Mouse (Mus musculus): ENCODE results near the gene Bcorl1. TPM values are rescaled to one million over a fixed set of nuclear protein-coding genes. Genes with fewer than 3 reads are reported as not detected.

Gene Bcorl1
- polyA plus RNA-seq, 1 experiment from 2014 or later: 6.7 TPM

DNA sequence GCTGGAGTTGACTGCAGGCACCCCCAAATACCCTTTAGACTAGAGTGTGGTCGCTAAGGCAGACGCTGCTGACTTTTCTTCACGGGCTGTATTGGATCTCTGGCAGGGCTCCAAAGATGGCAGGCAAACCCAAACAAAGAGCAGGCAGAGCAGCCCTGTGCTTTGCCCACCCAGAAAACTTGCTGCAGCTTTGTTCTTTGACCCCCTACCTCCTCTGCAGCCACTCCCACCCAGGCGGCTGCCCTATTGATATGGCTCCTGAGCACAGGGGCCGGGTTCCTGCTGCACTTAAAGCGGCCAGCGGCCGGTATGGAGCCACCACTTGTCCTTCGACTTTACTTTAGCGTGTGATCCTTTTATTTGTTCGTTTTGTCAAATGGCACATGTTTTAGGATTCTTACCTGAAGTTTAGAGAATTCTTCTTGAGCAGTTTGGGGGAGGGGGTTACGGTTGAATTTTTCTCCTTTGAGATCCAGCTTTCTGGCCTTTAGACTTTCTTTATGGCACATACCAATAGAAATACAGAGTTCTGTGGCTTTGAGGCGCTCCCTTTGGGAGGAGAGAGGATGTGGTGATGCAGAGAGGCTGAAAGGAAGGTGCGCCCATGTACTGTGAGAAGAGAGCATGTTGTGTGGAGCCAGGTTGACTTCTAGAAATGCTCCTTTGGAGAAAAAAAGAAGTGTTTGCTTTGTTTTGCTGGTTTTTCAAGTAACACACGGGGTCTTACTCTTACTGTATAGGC lies 24.8 kb downstream of the Bcorl1 start:
- Histone ChIP-seq H3K9ac (ENCODE audit: low read depth, low read length) (no peak overlapping the region), H3K36me3 (ENCODE audit: control insufficient read depth, insufficient read depth, low read length) (peaks cover 15% of the 10 kb centered on the region), H3K4me2 (ENCODE audit: low read length) (no peak overlapping the region), H3K27ac (ENCODE audit: low read length) (no peak overlapping the region), H3K4me3 (ENCODE audit: low read depth, low read length) (no peak overlapping the region), H3K27me3 (ENCODE audit: control insufficient read depth, insufficient read depth, low read depth, low read length) (no peaks in the 10 kb centered on the region), H3K9me3 (replicated peaks; ENCODE audit: control insufficient read depth, low read length, poor library complexity, severe bottlenecking) (no peaks in the 10 kb centered on the region), H3K4me1 (ENCODE audit: control insufficient read depth, insufficient read depth, low read length) (no peaks in the 10 kb centered on the region)
- no peak for ATAC-seq
- WGBS: 46% methylated on average over 15 of the region's 15 CpGs

DNA sequence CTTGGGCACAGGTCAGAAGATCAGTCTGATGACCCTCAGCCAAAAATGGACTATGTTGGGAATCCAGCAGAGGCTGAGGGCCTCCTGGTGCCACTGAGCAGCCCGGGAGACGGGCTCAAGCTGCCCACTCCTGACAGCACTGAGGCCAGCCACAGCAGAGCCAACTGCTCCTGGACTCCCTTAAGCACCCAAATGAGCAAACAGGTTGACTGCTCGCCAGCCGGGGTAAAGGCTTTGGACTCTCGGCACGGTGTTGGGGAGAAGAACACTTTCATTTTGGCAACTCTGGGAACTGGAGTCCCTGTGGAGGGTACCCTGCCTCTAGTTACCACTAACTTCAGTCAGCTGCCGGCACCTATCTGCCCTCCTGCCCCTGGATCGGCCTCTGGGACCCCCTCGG lies 26.7 kb downstream of the Bcorl1 start:
- WGBS: 94% methylated on average over 6 of the region's 9 CpGs
- ATAC-seq: no peak
- no peak overlapping the region for H3K27ac ChIP-seq (ENCODE audit: low read length)
- H3K9ac ChIP-seq (ENCODE audit: low read depth, low read length): no peak overlapping the region
- no peak overlapping the region for H3K4me2 ChIP-seq (ENCODE audit: low read length)
- no peaks in the 10 kb centered on the region for H3K9me3 ChIP-seq (replicated peaks; ENCODE audit: control insufficient read depth, low read length, poor library complexity, severe bottlenecking)
- H3K4me3 ChIP-seq (ENCODE audit: low read depth, low read length): no peak overlapping the region
- peaks cover 15% of the 10 kb centered on the region for H3K36me3 ChIP-seq (ENCODE audit: control insufficient read depth, insufficient read depth, low read length)
- H3K27me3 ChIP-seq (ENCODE audit: control insufficient read depth, insufficient read depth, low read depth, low read length): no peaks in the 10 kb centered on the region
- H3K4me1 ChIP-seq (ENCODE audit: control insufficient read depth, insufficient read depth, low read length): no peaks in the 10 kb centered on the region

DNA sequence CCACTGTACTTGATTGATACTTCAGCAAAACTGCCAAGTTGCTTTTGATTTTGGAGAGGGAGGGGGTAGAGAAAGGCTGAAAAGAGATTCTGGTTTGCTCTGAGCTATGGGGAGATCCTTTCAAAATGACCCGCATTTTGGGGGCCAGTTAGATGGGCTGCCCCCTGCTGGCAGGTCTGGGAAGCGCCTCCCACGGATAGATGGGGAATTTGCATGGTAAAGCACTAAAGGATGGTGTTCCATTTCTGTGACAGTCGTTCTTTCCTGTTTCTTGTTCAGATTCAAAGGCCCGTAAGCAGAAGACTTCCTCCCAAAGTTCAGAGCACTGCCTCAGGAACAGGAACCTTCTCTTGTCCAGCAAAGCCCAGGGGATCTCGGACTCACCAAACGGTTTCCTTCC lies 42.5 kb downstream of the Bcorl1 start:
- H3K27me3 ChIP-seq (ENCODE audit: control insufficient read depth, insufficient read depth, low read depth, low read length): no peaks in the 10 kb centered on the region
- no peak overlapping the region for H3K9ac ChIP-seq (ENCODE audit: low read depth, low read length)
- H3K4me1 ChIP-seq (ENCODE audit: control insufficient read depth, insufficient read depth, low read length): no peaks in the 10 kb centered on the region
- 48% methylated on average over 7 of the region's 7 CpGs for WGBS
- ATAC-seq: no peak
- H3K27ac ChIP-seq (ENCODE audit: low read length): no peak overlapping the region
- no peaks in the 10 kb centered on the region for H3K9me3 ChIP-seq (replicated peaks; ENCODE audit: control insufficient read depth, low read length, poor library complexity, severe bottlenecking)
- H3K4me3 ChIP-seq (ENCODE audit: low read depth, low read length): no peak overlapping the region
- no peak overlapping the region for H3K4me2 ChIP-seq (ENCODE audit: low read length)
- peaks cover 14% of the 10 kb centered on the region for H3K36me3 ChIP-seq (ENCODE audit: control insufficient read depth, insufficient read depth, low read length)

DNA sequence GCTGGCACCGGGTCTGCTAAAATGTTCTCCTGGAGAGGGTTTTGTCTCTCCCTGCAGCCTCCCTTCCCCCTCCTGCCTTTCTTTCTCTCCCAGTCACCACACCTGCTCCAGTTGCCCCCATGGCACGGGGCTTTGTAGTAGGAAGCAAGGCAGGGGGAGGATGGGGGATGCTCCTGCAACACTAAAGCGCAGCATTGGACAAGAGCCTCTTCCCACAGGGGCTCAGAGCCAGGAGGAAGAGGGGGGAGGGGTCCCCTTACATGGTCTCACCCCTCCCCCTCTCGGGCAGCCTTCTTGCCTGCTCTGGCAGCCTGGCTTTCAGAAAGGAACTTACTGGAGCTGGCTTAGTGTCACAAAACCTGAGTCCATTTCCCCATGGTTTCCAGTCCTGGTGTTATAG lies 44.8 kb downstream of the Bcorl1 start:
- peaks cover 14% of the 10 kb centered on the region for H3K36me3 ChIP-seq (ENCODE audit: control insufficient read depth, insufficient read depth, low read length)
- no peak overlapping the region for H3K4me3 ChIP-seq (ENCODE audit: low read depth, low read length)
- H3K9ac ChIP-seq (ENCODE audit: low read depth, low read length): no peak overlapping the region
- no peaks in the 10 kb centered on the region for H3K9me3 ChIP-seq (replicated peaks; ENCODE audit: control insufficient read depth, low read length, poor library complexity, severe bottlenecking)
- no peak overlapping the region for H3K27ac ChIP-seq (ENCODE audit: low read length)
- H3K4me1 ChIP-seq (ENCODE audit: control insufficient read depth, insufficient read depth, low read length): no peaks in the 10 kb centered on the region
- ATAC-seq: 0 out of 2 replicates have a peak, but pooled peaks have one; percentile 45
- 25% methylated on average over 4 of the region's 4 CpGs for WGBS
- H3K4me2 ChIP-seq (ENCODE audit: low read length): no peak overlapping the region
- H3K27me3 ChIP-seq (ENCODE audit: control insufficient read depth, insufficient read depth, low read depth, low read length): no peaks in the 10 kb centered on the region

DNA sequence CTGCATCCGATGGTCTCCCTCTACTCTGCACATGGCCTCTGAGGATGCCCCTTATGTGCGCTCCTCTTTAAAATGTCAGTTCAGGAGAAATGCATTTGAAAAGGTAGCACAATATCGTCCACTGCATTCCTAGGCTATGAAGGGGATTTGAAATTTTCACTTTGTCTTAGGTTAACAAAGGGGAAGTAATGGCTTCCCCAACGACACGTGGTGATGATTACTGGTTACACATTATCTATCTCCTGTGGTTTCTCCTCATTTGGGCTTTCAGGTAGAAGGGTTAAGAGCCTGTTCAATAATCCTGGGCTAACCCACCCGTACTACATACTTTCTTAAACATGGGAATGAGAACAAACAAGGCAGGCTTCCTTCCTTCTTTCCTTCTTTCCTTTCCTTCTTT lies 48.2 kb downstream of the Bcorl1 start:
- Histone ChIP-seq H3K9me3 (replicated peaks; ENCODE audit: control insufficient read depth, low read length, poor library complexity, severe bottlenecking) (no peaks in the 10 kb centered on the region), H3K9ac (ENCODE audit: low read depth, low read length) (no peak overlapping the region), H3K36me3 (ENCODE audit: control insufficient read depth, insufficient read depth, low read length) (peaks cover 8% of the 10 kb centered on the region), H3K4me1 (ENCODE audit: control insufficient read depth, insufficient read depth, low read length) (no peaks in the 10 kb centered on the region), H3K4me3 (ENCODE audit: low read depth, low read length) (no peak overlapping the region), H3K27me3 (ENCODE audit: control insufficient read depth, insufficient read depth, low read depth, low read length) (no peaks in the 10 kb centered on the region), H3K4me2 (ENCODE audit: low read length) (no peak overlapping the region), H3K27ac (ENCODE audit: low read length) (no peak overlapping the region)
- WGBS: 85% methylated on average over 6 of the region's 6 CpGs
- no peak for ATAC-seq

DNA sequence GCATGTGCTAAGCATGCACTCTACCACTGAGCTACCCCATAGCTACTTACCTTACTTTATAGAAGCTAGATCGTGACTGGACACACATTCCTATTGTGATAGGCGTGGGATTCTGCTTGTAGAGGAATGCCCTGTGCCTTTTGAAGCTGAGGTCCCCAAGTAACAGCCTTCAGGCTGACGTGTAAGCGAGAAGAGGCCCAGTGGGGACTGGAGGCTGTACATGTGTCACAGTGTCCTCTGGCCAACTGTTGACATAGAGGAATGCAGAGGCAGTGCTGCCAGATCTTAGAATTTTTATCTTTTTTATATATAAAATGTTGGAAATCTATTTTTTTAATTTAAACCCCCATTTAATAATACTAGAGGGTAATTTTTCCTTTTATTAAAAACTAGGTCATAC lies 58.8 kb downstream of the Bcorl1 start:
- no peak overlapping the region for H3K27ac ChIP-seq (ENCODE audit: low read length)
- no peaks in the 10 kb centered on the region for H3K9me3 ChIP-seq (replicated peaks; ENCODE audit: control insufficient read depth, low read length, poor library complexity, severe bottlenecking)
- H3K4me3 ChIP-seq (ENCODE audit: low read depth, low read length): no peak overlapping the region
- no peak overlapping the region for H3K4me2 ChIP-seq (ENCODE audit: low read length)
- peaks cover 23% of the 10 kb centered on the region for H3K36me3 ChIP-seq (ENCODE audit: control insufficient read depth, insufficient read depth, low read length)
- no peak overlapping the region for H3K9ac ChIP-seq (ENCODE audit: low read depth, low read length)
- WGBS: 69% methylated on average over 4 of the region's 4 CpGs
- ATAC-seq: no peak
- H3K27me3 ChIP-seq (ENCODE audit: control insufficient read depth, insufficient read depth, low read depth, low read length): no peaks in the 10 kb centered on the region
- H3K4me1 ChIP-seq (ENCODE audit: control insufficient read depth, insufficient read depth, low read length): no peaks in the 10 kb centered on the region

DNA sequence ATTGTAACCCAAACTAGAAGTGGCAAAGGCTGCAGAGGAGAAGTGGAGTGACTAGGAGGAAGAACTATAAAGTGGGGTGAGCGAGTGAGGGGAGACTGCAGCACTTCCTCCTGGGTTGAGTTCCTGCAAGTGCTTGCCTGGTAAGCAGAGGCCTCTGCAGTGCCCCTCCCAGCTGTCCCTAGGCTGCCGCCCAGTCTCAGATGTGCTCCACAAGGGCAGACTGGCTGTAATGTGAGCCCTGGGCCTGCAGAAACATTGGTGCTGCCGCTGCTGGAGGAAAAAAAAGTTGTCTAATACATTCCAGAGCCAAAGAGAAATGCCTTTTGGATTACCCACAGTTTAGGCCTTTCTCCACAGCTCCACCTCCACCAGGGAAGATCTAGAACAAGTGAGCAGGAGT lies 64.0 kb downstream of the Bcorl1 start:
- Histone ChIP-seq H3K4me2 (ENCODE audit: low read length) (no peak overlapping the region), H3K4me3 (ENCODE audit: low read depth, low read length) (no peak overlapping the region), H3K27me3 (ENCODE audit: control insufficient read depth, insufficient read depth, low read depth, low read length) (no peaks in the 10 kb centered on the region), H3K9ac (ENCODE audit: low read depth, low read length) (no peak overlapping the region), H3K27ac (ENCODE audit: low read length) (no peak overlapping the region), H3K36me3 (ENCODE audit: control insufficient read depth, insufficient read depth, low read length) (peaks cover 23% of the 10 kb centered on the region), H3K9me3 (replicated peaks; ENCODE audit: control insufficient read depth, low read length, poor library complexity, severe bottlenecking) (no peaks in the 10 kb centered on the region), H3K4me1 (ENCODE audit: control insufficient read depth, insufficient read depth, low read length) (no peaks in the 10 kb centered on the region)
- no peak for ATAC-seq
- 58% methylated on average over 3 of the region's 3 CpGs for WGBS

DNA sequence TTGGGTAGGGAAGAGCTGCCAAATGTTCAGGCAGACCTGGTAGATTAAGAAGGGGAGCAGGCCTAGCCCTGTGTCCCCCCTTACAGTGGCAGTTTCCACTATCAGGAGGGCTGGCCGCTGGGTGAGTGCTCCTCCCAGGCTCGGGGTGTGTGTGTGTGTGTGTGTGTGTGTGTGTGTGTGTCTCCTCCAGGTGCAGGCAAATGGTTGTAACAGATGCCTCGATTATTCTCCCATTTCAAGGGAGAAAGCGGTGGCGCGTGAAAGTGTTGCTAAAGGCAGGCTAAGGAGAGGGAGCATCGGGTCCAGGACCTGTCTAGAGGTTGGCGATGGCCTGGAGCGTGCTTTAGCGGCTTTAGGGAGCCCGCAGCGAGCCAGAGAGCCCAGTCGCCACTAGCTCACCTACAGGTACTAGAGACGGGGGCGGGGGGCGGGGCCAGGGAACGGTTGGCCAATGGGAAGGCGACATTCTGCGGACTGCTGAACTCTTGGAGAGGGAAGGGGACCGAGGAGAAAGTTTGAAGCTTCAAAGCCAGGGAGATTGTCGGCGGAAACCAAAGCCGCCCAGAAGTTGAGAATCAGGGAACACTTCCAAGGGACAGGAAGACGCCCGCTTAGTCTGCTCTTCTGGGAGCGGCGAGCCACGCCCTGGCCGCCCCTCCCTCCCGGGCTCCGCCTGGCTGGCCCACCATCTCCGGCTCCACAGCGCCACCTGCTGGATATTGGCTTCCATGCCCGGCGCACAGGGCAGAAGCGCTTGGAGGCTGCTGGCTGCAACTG lies 68.6 kb downstream of the Bcorl1 start:
- WGBS: 15% methylated on average over 34 of the region's 36 CpGs
- peak overlapping the region; percentile 41 for H3K4me2 ChIP-seq (ENCODE audit: low read length)
- H3K9me3 ChIP-seq (replicated peaks; ENCODE audit: control insufficient read depth, low read length, poor library complexity, severe bottlenecking): no peaks in the 10 kb centered on the region
- ATAC-seq: peak; percentile 90
- H3K9ac ChIP-seq (ENCODE audit: low read depth, low read length): no peak overlapping the region
- peak overlapping the region; percentile 43 for H3K4me3 ChIP-seq (ENCODE audit: low read depth, low read length)
- no peak overlapping the region for H3K27ac ChIP-seq (ENCODE audit: low read length)
- H3K27me3 ChIP-seq (ENCODE audit: control insufficient read depth, insufficient read depth, low read depth, low read length): no peaks in the 10 kb centered on the region
- H3K4me1 ChIP-seq (ENCODE audit: control insufficient read depth, insufficient read depth, low read length): no peaks in the 10 kb centered on the region
- H3K36me3 ChIP-seq (ENCODE audit: control insufficient read depth, insufficient read depth, low read length): no peaks in the 10 kb centered on the region

DNA sequence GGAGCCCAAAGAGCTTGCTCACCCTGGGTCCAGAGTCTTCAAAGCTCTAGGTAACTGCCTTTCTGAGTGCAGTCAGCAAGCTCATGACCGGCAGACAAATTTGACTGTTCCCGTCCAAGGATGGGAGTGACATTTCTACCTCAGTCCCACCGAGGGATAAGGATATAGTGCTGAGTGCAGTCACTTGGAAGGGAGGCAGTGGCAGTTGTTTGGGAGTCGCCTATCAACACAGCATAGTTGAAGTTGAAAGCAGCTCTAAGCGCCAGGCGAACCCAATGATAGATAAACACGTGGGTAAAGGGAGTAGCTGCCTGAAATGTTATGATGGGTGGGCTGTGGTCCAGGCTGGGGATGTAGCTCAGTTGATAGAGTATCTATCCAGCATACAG lies 69.2 kb downstream of the Bcorl1 start:
- 20% methylated on average over 7 of the region's 7 CpGs for WGBS
- Histone ChIP-seq H3K4me1 (ENCODE audit: control insufficient read depth, insufficient read depth, low read length) (no peaks in the 10 kb centered on the region), H3K27ac (ENCODE audit: low read length) (no peak overlapping the region), H3K27me3 (ENCODE audit: control insufficient read depth, insufficient read depth, low read depth, low read length) (no peaks in the 10 kb centered on the region), H3K4me2 (ENCODE audit: low read length) (peak overlapping the region; percentile 41), H3K9ac (ENCODE audit: low read depth, low read length) (no peak overlapping the region), H3K9me3 (replicated peaks; ENCODE audit: control insufficient read depth, low read length, poor library complexity, severe bottlenecking) (no peaks in the 10 kb centered on the region), H3K36me3 (ENCODE audit: control insufficient read depth, insufficient read depth, low read length) (no peaks in the 10 kb centered on the region), H3K4me3 (ENCODE audit: low read depth, low read length) (0 out of 2 replicates have a peak overlapping the region, but pooled peaks have one; percentile 43)
- ATAC-seq: no peak; the same call in 1 of the 2 replicates

All from midbrain, embryonic 16.5 days (tissue).